Mouse (Mus musculus) retina, postnatal 1 day (tissue): ENCODE measurements at regions not wholly inside any gene's neighbourhood (a gene's known extent, or its start where the extent isn't known, plus 50 kb on each side); places are given as distances from the start of the nearest gene placed in this dataset.

Experiments
- DNase-seq: peaks from one replicate; pipeline ENCODE4 v3.0.0-alpha.2; 2012

- DNase-seq = no peak
Observed at GRCm38 (mm10) chr2:56576588-56576987, 547.2 kb downstream of the Nr4a2 start.

- no peak for DNase-seq
Observed at GRCm38 (mm10) chr2:56572757-56573156, 551.0 kb downstream of the Nr4a2 start.

- no peak for DNase-seq
Observed at GRCm38 (mm10) chr2:56561321-56561720, 562.5 kb downstream of the Nr4a2 start.

- DNase-seq = no peak
Observed at GRCm38 (mm10) chr2:56552197-56552964, 571.4 kb downstream of the Nr4a2 start.

GRCm38 (mm10) chr2:56550163-56550562 is 573.6 kb downstream of the Nr4a2 start:
- no peak for DNase-seq

GRCm38 (mm10) chr2:56540714-56541113 is 583.1 kb downstream of the Nr4a2 start:
- DNase-seq = no peak

- peak; percentile 4 for DNase-seq
Observed at GRCm38 (mm10) chr2:56539828-56540227, 584.0 kb downstream of the Nr4a2 start.

- DNase-seq = no peak
Observed at GRCm38 (mm10) chr2:56519428-56519827, 604.4 kb downstream of the Nr4a2 start.
